Mouse (Mus musculus) liver, adult 2 months (tissue): ENCODE measurements around the gene Myo1d. TPM values are rescaled to one million over a fixed set of nuclear protein-coding genes. Genes with fewer than 3 reads are reported as not detected.

ENCODE experiments used
- DNase-seq: peaks from one replicate; pipeline ENCODE4 v3.0.0-alpha.2; 2011; ENCODE audit warnings: low read depth, low spot score; ENCODE audit errors: extremely low read depth
- H3K27ac ChIP-seq: fragments of 200-500 bp; replicated peaks from 2 replicates; pipeline ENCODE4 v1.5.1; 2012; ENCODE audit warnings: low read depth, mild to moderate bottlenecking, control low read depth, inconsistent platforms, low read length; ENCODE audit not compliant: insufficient read depth
- H3K27me3 ChIP-seq: fragments of 200-500 bp; 2 replicates; pipeline ENCODE4 v1.6.1; 2012; ENCODE audit warnings: mild to moderate bottlenecking, moderate library complexity, low read length, inconsistent platforms; ENCODE audit not compliant: control insufficient read depth, insufficient read depth
- H3K36me3 ChIP-seq: fragments of 200-500 bp; 2 replicates; pipeline ENCODE4 v1.6.1; 2012; ENCODE audit warnings: low read length, inconsistent platforms; ENCODE audit not compliant: control insufficient read depth, insufficient read depth
- H3K4me1 ChIP-seq: fragments of 200-500 bp; 2 replicates; pipeline ENCODE4 v1.6.1; 2011; ENCODE audit warnings: low read length; ENCODE audit not compliant: control insufficient read depth, insufficient read depth
- H3K4me3 ChIP-seq: fragments of 200-500 bp; 2 replicates; pipeline ENCODE4 v1.5.1; 2011; ENCODE audit warnings: low read depth, mild to moderate bottlenecking, control low read depth, low read length, moderate library complexity; ENCODE audit not compliant: insufficient read depth
- H3K79me2 ChIP-seq: fragments of 200-500 bp; 2 replicates; pipeline ENCODE4 v1.6.1; 2012; ENCODE audit warnings: inconsistent platforms, mild to moderate bottlenecking, low read length, moderate library complexity; ENCODE audit not compliant: control insufficient read depth, insufficient read depth
- H3K9ac ChIP-seq: fragments of 200-500 bp; 2 replicates; pipeline ENCODE4 v1.6.1; 2012; ENCODE audit warnings: low read depth, mild to moderate bottlenecking, control low read depth, inconsistent platforms, low read length
- CTCF ChIP-seq: fragments of 200-500 bp; IDR thresholded peaks from 2 replicates; pipeline ENCODE4 v1.5.1; 2011; ENCODE audit warnings: low read depth, low read length, control low read depth
- POLR2A ChIP-seq: fragments of 200-500 bp; IDR thresholded peaks from 2 replicates; pipeline ENCODE4 v1.6.1; 2011; ENCODE audit warnings: low read length, control low read depth; ENCODE audit not compliant: insufficient read depth; ENCODE audit errors: extremely low read depth
- WGBS: fragments of 180-500 bp; shearing (Covaris S2); methylation state at CpG from one replicate; pipeline ENCODE4 v1.1.7; 2018; 5-methylcytosine and 5-hydroxymethylcytosine counted together
- polyA plus RNA-seq: library from polyadenylated mRNA; depleted of rRNA; stranded (reverse); fragments of >200 nt; gene quantifications from 2 replicates; pipeline ENCODE4 v1.2.3, GENCODE M21; 2012
- total RNA-seq: library from RNA; depleted of rRNA; stranded (reverse); fragments of >200 nt; gene quantifications from 2 replicates; pipeline ENCODE4 v1.2.3, GENCODE M21; 2014

Myo1d gene
- total and polyA plus RNA-seq, 2 experiments: 5.2 to 6.8 TPM

- Histone ChIP-seq H3K27me3 (no peaks in the 10 kb centered on the region), H3K4me3 (no peak overlapping the region), H3K27ac (no peak overlapping the region), H3K36me3 (no peaks in the 10 kb centered on the region), H3K9ac (no peak overlapping the region), H3K79me2 (no peaks in the 10 kb centered on the region), H3K4me1 (peaks cover 3% of the 10 kb centered on the region; the same call in 1 of the 2 replicates)
- no peak for DNase-seq
- no peak for TF ChIP-seq CTCF
- TF ChIP-seq POLR2A: no peak
- 60% methylated on average over 8 of the region's 8 CpGs for WGBS
Measured at GRCm38 (mm10) chr11:80795431-80795830, 15.6 kb upstream of the Myo1d start.

GRCm38 (mm10) chr11:80794290-80794689, 14.5 kb upstream of the Myo1d start:
- DNase-seq: no peak
- no peak overlapping the region for H3K4me3 ChIP-seq
- TF ChIP-seq POLR2A: no peak
- TF ChIP-seq CTCF: no peak
- no peak overlapping the region for H3K27ac ChIP-seq
- no peak overlapping the region for H3K9ac ChIP-seq
- no peaks in the 10 kb centered on the region for H3K36me3 ChIP-seq
- WGBS: 93% methylated on average over 4 of the region's 4 CpGs
- H3K79me2 ChIP-seq: no peaks in the 10 kb centered on the region
- H3K27me3 ChIP-seq: no peaks in the 10 kb centered on the region
- H3K4me1 ChIP-seq: peaks cover 3% of the 10 kb centered on the region; the same call in 1 of the 2 replicates

- Histone ChIP-seq H3K27ac (no peak overlapping the region), H3K4me1 (peaks cover 3% of the 10 kb centered on the region; the same call in 1 of the 2 replicates), H3K79me2 (no peaks in the 10 kb centered on the region), H3K4me3 (no peak overlapping the region), H3K36me3 (no peaks in the 10 kb centered on the region), H3K27me3 (no peaks in the 10 kb centered on the region), H3K9ac (no peak overlapping the region)
- TF ChIP-seq POLR2A: no peak
- no peak for TF ChIP-seq CTCF
- DNase-seq: no peak
- WGBS: 83% methylated on average over 4 of the region's 4 CpGs
Measured at GRCm38 (mm10) chr11:80793386-80793785, 13.6 kb upstream of the Myo1d start.

GRCm38 (mm10) chr11:80791677-80792432, 12.0 kb upstream of the Myo1d start:
- no peak overlapping the region for H3K9ac ChIP-seq
- peaks cover 3% of the 10 kb centered on the region; the same call in 1 of the 2 replicates for H3K4me1 ChIP-seq
- H3K36me3 ChIP-seq: no peaks in the 10 kb centered on the region
- no peak overlapping the region for H3K27ac ChIP-seq
- no peak overlapping the region for H3K4me3 ChIP-seq
- DNase-seq: peak; percentile 69
- H3K79me2 ChIP-seq: no peaks in the 10 kb centered on the region
- H3K27me3 ChIP-seq: no peaks in the 10 kb centered on the region
- TF ChIP-seq CTCF (no peak), POLR2A (no peak)
- 27% methylated on average over 3 of the region's 3 CpGs for WGBS

- Histone ChIP-seq H3K4me3 (no peak overlapping the region), H3K9ac (no peak overlapping the region), H3K4me1 (peaks cover 3% of the 10 kb centered on the region; the same call in 1 of the 2 replicates), H3K36me3 (no peaks in the 10 kb centered on the region), H3K27me3 (no peaks in the 10 kb centered on the region), H3K79me2 (no peaks in the 10 kb centered on the region), H3K27ac (no peak overlapping the region)
- TF ChIP-seq POLR2A: no peak
- no peak for TF ChIP-seq CTCF
- WGBS: 77% methylated on average over 3 of the region's 3 CpGs
- DNase-seq: no peak
Measured at GRCm38 (mm10) chr11:80790413-80790812, 10.6 kb upstream of the Myo1d start.

- no peaks in the 10 kb centered on the region for H3K36me3 ChIP-seq
- H3K27me3 ChIP-seq: no peaks in the 10 kb centered on the region
- WGBS: 87% methylated on average over 7 of the region's 7 CpGs
- no peaks in the 10 kb centered on the region for H3K79me2 ChIP-seq
- H3K4me3 ChIP-seq: no peak overlapping the region
- no peak for DNase-seq
- TF ChIP-seq POLR2A (no peak), CTCF (no peak)
- no peak overlapping the region for H3K27ac ChIP-seq
- H3K9ac ChIP-seq: no peak overlapping the region
- H3K4me1 ChIP-seq: peaks cover 3% of the 10 kb centered on the region; the same call in 1 of the 2 replicates
Measured at GRCm38 (mm10) chr11:80789647-80790240, 9.9 kb upstream of the Myo1d start.
